ENCODE assay signal across 22 mouse cellular contexts in the genomic region with DNA sequence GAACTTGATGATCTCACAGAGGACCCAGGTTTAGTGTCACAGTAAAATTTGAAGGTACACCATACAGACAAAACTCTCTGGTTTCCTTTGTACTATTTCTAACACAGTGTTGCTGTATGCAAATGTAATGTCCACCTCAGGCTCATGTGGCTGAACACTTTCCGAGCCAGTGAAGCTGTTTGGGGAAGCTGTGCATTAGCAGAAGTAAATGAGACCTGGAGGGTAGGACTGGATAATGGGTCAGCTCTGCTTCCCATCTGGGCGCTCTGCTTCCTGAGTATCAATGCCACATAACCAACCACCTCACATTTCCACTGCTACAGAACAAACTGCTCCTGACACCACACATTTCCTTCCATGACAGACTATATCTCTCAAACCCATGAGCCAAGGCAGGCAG. TPM values are rescaled to one million over a fixed set of nuclear protein-coding genes. Genes with fewer than 3 reads are reported as not detected.
DNase-seq lines count a peak whose midpoint lies in the region; ATAC-seq and TF ChIP-seq lines count a peak whose summit lies in the region.
"Had no signal": no experiment of that assay in that cellular context is flagged by ENCODE, and none has a peak within 500 bp of the region (broad histone marks: within the 10 kb centered on the region; RNA-seq: fewer than 3 reads in every experiment).

No protein-coding gene starts in this region.

- TF ChIP-seq POLR2A in lung, adult 2 months (IDR thresholded peaks at IDR 0.05; ENCODE audit: borderline replicate concordance, extremely low read depth, low read depth, low read length): no peak

- peaks cover 3% of the 10 kb centered on the region; the same call in 1 of the 2 replicates for H3K4me1 ChIP-seq in lung, adult 2 months (ENCODE audit: control insufficient read depth, insufficient read depth, low read length)
- H3K4me1 ChIP-seq: forebrain, embryonic 10.5 days; limb, embryonic 15.5 days had no signal

- H3K4me3 ChIP-seq in lung, adult 2 months (replicated peaks; ENCODE audit: extremely low read depth, low read depth, low read length): no peak overlapping the region
- H3K4me3 ChIP-seq: forebrain, embryonic 10.5 days; heart, embryonic 12.5 days; limb, embryonic 15.5 days; liver, embryonic 15.5 days had no signal

- peak; percentile 20 for DNase-seq in lung, postnatal 36 days
- no peak for DNase-seq in lung, adult 2 months
- peak; percentile 37 for DNase-seq in B cell, adult 2 months
- no peak for DNase-seq in layer of hippocampus, adult 11-12 months (ENCODE audit: low spot score)
- no peak for DNase-seq in cerebellum, adult 9-10 months
- DNase-seq in ovary, postnatal 36 days (ENCODE audit: low spot score): no peak
- DNase-seq: adrenal gland, postnatal 36 days; cerebellum, adult 11 months; cerebellum, postnatal 10 days; gastrocnemius, postnatal 10 days; heart, adult 18-20 months; heart, postnatal 10 days; left cerebral cortex, postnatal 4 days; thymus, postnatal 14 days had no signal

- ATAC-seq in common myeloid progenitor, adult 5-6 weeks (replicated peaks; ENCODE audit: low read depth, poor library complexity, severe bottlenecking): peak; percentile 85
- 0 out of 2 replicates have a peak, but pooled peaks have one; percentile 50 for ATAC-seq in monocyte, adult 5-6 weeks (replicated peaks; ENCODE audit: insufficient number of reproducible peaks, low FRiP score, low TSS enrichment, poor library complexity, severe bottlenecking)
- ATAC-seq: forebrain, embryonic 16.5 days; midbrain, embryonic 16.5 days had no signal

- 66% methylated on average over 2 of the region's 2 CpGs for WGBS in lung, adult 2 months

- no peak for TF ChIP-seq CTCF in lung, adult 2 months (IDR thresholded peaks at IDR 0.05; ENCODE audit: insufficient read depth, low read length)

RNA-seq across cellular contexts. Expression of a gene that starts 10.1 kb away (rescaled TPM):
- polyA plus RNA-seq in lung, adult 2 months (2012; rRNA removed): 5.7 and 7.8 TPM in 2 replicates
- total RNA-seq in common myeloid progenitor, adult 5-6 weeks (2017): 15.1 and 20.4 TPM in 2 replicates
- 25.6 to 41.6 TPM (median 29.0 TPM) in 3 replicates for total RNA-seq in monocyte, adult 5-6 weeks (2017)

Comparison
In these comparisons a context has a peak if more than half of its experiments do, and no peak if none do; other contexts are left out.
1. DNase-seq: peak in lung, postnatal 36 days (single experiment) and B cell, adult 2 months (2 of 2); none in lung, adult 2 months (single experiment), layer of hippocampus, adult 11-12 months (single experiment), cerebellum, adult 9-10 months (single experiment) and ovary, postnatal 36 days (single experiment).